ENCODE assay signal across 7 mouse cellular contexts in genomic region chr13:107847179-107848012, GRCm38 (mm10).
DNase-seq lines count a peak whose midpoint lies in the region; ATAC-seq lines count a peak whose summit lies in the region.

No protein-coding gene starts in this region.

- WGBS in forebrain, embryonic 11.5 days: 37% methylated on average over 18 of the region's 18 CpGs

- ATAC-seq in forebrain, embryonic 11.5 days (replicated peaks; ENCODE audit: low FRiP score): 0 out of 2 replicates have a peak, but pooled peaks have one; percentile 19
- no peak for ATAC-seq in CD4-positive, CD25-positive, alpha-beta regulatory T cell, adult 4 months

- H3K36me3 ChIP-seq in forebrain, embryonic 11.5 days (ENCODE audit: control insufficient read depth, insufficient read depth, low read length): no peaks in the 10 kb centered on the region

- peak overlapping the region; percentile 39 for H3K4me2 ChIP-seq in forebrain, embryonic 11.5 days (ENCODE audit: low read depth, low read length, severe bottlenecking)

- no peak overlapping the region for H3K27ac ChIP-seq in brown adipose tissue, adult 24 weeks (replicated peaks; ENCODE audit: low read depth, low read length)
- H3K27ac ChIP-seq in forebrain, embryonic 11.5 days (ENCODE audit: low read depth, low read length): peak overlapping the region; percentile 26; the same call in 1 of the 2 replicates

- H3K27me3 ChIP-seq in forebrain, embryonic 11.5 days (ENCODE audit: control insufficient read depth, insufficient read depth, low read length): no peaks in the 10 kb centered on the region

- H3K4me3 ChIP-seq in brown adipose tissue, adult 24 weeks (ENCODE audit: insufficient read depth, low read depth, low read length): peak overlapping the region; percentile 21; the same call in 1 of the 2 replicates
- H3K4me3 ChIP-seq in forebrain, embryonic 11.5 days (ENCODE audit: low read depth, low read length): no peak overlapping the region

- peaks cover 22% of the 10 kb centered on the region for H3K4me1 ChIP-seq in brown adipose tissue, adult 24 weeks (ENCODE audit: control insufficient read depth, insufficient read depth, insufficient read length, low read length)
- peaks cover 26% of the 10 kb centered on the region for H3K4me1 ChIP-seq in forebrain, embryonic 11.5 days (replicated peaks; ENCODE audit: control insufficient read depth, insufficient read depth, low read length)

- no peak for DNase-seq in forebrain, embryonic 11.5 days (ENCODE audit: low spot score)
- peak; percentile 38 to 62 for DNase-seq in kidney, adult 8-10 months
- peak; percentile 41 to 48 for DNase-seq in lung, postnatal 4 days
- DNase-seq in ovary, adult 18-20 months (ENCODE audit: low spot score): no peak
- no peak for DNase-seq in B cell, adult 2 months

- H3K9ac ChIP-seq in forebrain, embryonic 11.5 days (ENCODE audit: low read length): peak overlapping the region; percentile 9; the same call in 1 of the 2 replicates

- no peaks in the 10 kb centered on the region for H3K9me3 ChIP-seq in forebrain, embryonic 11.5 days (ENCODE audit: control insufficient read depth, low read length)

Comparison
In these comparisons a context has a peak if more than half of its experiments do, and no peak if none do; other contexts are left out.
1. DNase-seq: peak in kidney, adult 8-10 months (2 of 2) and lung, postnatal 4 days (2 of 2); none in forebrain, embryonic 11.5 days (single experiment), ovary, adult 18-20 months (single experiment) and B cell, adult 2 months (0 of 2).